Mouse (Mus musculus): ENCODE measurements around the gene Atad1.

DNA sequence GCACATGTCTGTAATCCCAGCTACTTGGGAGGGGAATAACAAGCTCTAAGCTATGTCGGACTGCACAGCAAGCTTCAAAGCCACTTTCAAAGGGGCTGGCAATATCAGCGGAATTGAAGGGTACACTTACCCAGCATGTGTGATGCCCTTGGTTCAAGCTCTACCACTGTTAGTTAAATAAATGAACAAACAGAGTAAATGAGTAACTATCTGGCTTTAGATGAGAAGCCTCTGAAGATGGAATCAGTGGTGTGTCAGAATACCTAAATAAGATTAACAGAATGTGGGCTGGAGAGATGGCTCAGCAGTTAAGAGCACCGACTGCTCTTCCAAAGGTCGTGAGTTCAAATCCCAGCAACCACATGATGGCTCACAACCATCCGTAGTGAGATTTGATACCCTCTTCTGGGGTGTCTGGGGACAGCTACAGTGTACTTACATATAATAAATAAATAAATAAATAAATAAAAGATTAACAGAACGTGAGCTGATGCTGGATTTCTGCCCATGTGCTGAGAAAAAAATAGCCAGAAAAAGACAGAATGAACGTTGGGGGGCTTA lies 110.9 kb downstream of the Atad1 start:
- no peak for TF ChIP-seq POLR2A (IDR thresholded peaks at IDR 0.05; ENCODE audit: insufficient read depth, low read depth, low read length)
- TF ChIP-seq CTCF (IDR thresholded peaks at IDR 0.05; ENCODE audit: insufficient read depth, low read depth, low read length): no peak
